Mouse (Mus musculus): Measurements from ENCODE around the gene Zfp142. TPM values are rescaled to one million over a fixed set of nuclear protein-coding genes. Genes with fewer than 3 reads are reported as not detected.
A peak's percentile ranks its signal among the peaks of the same experiment; 100 is the strongest.

Gene Zfp142
- polyA plus RNA-seq, 1 experiment = 12.0 TPM

DNA sequence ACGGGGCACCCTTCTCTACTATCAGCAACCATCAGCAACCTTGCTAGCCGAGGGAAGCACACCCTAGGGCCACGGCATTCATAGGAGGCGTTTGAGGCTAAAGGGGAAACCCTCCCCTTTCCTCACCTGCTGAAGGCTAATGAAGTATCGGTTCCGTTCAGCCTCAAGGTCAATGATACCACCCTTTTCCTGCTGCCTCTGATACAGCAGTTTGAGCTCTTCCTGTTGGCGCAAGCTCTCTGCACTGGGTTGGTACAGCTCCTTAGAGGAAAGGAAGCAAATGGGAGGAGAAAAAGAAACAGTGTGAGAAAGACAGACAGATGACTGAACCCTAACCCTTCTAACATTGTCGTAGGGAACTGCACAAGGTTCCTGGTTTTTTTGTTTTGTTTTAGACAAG lies 6.4 kb upstream of the Zfp142 start:
- 17% methylated on average over 8 of the region's 8 CpGs for WGBS
- peak overlapping the region; percentile 8 for H3K4me3 ChIP-seq (replicated peaks; ENCODE audit: control insufficient read depth, low read depth, low read length)
- peaks cover 5% of the 10 kb centered on the region for H3K4me1 ChIP-seq (ENCODE audit: control insufficient read depth, insufficient read depth, low read length)
- TF ChIP-seq CTCF (IDR thresholded peaks at IDR 0.05; ENCODE audit: control insufficient read depth, insufficient read depth, low read length) = no peak
- no peak for TF ChIP-seq POLR2A (IDR thresholded peaks at IDR 0.05; ENCODE audit: borderline replicate concordance, control insufficient read depth, low read depth, low read length)
- H3K27ac ChIP-seq (ENCODE audit: control insufficient read depth, insufficient read depth, low read depth, low read length, poor library complexity) = peak overlapping the region; percentile 67

DNA sequence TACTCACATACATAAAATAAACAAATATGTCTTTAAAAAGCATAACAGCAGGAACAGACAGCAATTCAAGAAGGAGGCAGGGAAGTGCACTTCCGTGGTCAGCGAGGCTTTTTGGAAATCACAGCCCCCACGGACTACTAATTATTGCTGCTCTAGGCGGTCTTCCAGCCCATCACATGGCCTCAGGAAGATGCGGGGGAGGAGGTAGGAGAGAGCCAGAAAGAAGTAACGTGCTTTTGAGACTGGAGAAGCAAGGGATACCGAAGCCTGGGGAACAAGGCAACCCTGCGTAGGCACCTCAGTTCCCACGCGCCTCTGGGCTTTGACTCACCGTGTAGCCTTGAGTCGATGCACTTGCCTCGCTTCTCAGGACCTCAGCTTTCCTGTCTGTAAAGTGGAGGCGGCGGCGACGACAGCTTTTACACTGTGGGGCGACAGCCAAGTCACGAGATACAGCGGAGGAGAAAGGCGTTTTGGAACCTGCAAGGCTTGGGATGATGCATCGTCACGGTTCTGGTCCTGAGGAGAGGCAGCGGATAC lies 743 bp downstream of the Zfp142 start:
- H3K4me1 ChIP-seq (ENCODE audit: control insufficient read depth, insufficient read depth, low read length) = peaks cover 1% of the 10 kb centered on the region
- peak overlapping the region; percentile 93 for H3K4me3 ChIP-seq (replicated peaks; ENCODE audit: control insufficient read depth, low read depth, low read length)
- H3K27ac ChIP-seq (ENCODE audit: control insufficient read depth, insufficient read depth, low read depth, low read length, poor library complexity) = peak overlapping the region; percentile 73
- TF ChIP-seq CTCF (IDR thresholded peaks at IDR 0.05; ENCODE audit: control insufficient read depth, insufficient read depth, low read length) (no peak), POLR2A (IDR thresholded peaks at IDR 0.05; ENCODE audit: borderline replicate concordance, control insufficient read depth, low read depth, low read length) (no peak)
- WGBS = under 1% methylated on average over 24 of the region's 24 CpGs

DNA sequence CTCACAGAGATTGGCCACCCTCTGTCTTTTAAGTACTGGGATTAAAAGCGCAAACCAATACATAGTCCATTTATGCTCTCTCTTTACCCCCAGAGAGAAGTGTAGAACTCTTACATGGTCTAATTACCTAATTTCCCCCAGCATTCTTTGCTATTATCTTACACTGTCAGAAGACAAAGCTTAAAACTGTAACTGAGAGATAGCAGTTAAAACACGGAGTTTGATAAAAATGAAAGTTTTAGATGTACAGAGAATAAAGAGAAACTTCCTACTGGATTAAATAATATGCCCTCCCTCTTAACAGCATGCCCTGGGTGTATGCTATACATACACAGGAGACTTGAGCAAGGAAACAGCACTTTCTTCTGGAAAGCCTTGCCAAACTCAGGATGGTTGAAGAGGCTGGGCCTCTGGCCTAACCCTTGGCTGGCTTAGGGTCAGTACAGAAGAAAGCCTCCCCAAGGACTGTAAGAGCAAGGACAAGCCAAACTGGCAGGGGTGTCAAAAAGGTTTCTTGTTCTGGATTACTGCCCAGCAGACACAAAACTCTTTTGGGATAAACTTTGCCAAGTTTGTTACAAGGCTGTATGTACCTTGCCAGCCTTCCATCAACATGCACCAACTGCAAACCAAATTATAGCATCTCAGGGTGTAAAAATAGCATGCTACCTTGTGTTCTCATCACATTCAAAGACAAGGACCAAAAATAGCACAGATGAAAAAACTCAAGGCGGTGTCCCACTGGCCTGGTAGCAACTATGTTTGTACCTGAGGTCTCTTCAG lies 3.2 kb downstream of the Zfp142 start:
- TF ChIP-seq POLR2A (IDR thresholded peaks at IDR 0.05; ENCODE audit: borderline replicate concordance, control insufficient read depth, low read depth, low read length) (no peak), CTCF (IDR thresholded peaks at IDR 0.05; ENCODE audit: control insufficient read depth, insufficient read depth, low read length) (no peak)
- peaks cover 1% of the 10 kb centered on the region for H3K4me1 ChIP-seq (ENCODE audit: control insufficient read depth, insufficient read depth, low read length)
- H3K4me3 ChIP-seq (replicated peaks; ENCODE audit: control insufficient read depth, low read depth, low read length) = no peak overlapping the region
- WGBS = 75% methylated on average over 3 of the region's 3 CpGs
- no peak overlapping the region for H3K27ac ChIP-seq (ENCODE audit: control insufficient read depth, insufficient read depth, low read depth, low read length, poor library complexity)

DNA sequence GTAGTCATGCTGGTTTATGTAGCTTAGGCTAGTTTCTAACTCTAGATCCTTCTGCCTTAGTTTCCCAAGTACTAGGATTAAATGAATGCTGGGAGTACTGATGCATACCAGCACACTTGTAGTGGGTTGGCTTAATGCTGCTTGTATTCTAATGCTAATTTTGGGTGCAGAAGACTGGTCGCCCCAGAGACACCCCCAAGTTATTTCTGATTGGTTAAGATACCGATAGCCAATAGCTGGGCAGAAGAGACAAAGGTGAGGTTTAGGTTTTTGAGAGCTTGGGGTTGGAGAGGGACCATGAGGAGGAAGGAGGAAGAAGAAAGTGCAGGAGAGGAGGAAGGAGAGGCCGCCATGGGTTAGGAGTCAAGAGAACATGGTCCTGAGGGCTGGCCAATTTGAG lies 5.4 kb downstream of the Zfp142 start:
- Histone ChIP-seq H3K4me1 (ENCODE audit: control insufficient read depth, insufficient read depth, low read length) (no peaks in the 10 kb centered on the region; the same call in 1 of the 2 replicates), H3K27ac (ENCODE audit: control insufficient read depth, insufficient read depth, low read depth, low read length, poor library complexity) (no peak overlapping the region), H3K4me3 (replicated peaks; ENCODE audit: control insufficient read depth, low read depth, low read length) (no peak overlapping the region)
- TF ChIP-seq POLR2A (IDR thresholded peaks at IDR 0.05; ENCODE audit: borderline replicate concordance, control insufficient read depth, low read depth, low read length) (no peak), CTCF (IDR thresholded peaks at IDR 0.05; ENCODE audit: control insufficient read depth, insufficient read depth, low read length) (no peak)
- WGBS = 82% methylated on average over 3 of the region's 3 CpGs

DNA sequence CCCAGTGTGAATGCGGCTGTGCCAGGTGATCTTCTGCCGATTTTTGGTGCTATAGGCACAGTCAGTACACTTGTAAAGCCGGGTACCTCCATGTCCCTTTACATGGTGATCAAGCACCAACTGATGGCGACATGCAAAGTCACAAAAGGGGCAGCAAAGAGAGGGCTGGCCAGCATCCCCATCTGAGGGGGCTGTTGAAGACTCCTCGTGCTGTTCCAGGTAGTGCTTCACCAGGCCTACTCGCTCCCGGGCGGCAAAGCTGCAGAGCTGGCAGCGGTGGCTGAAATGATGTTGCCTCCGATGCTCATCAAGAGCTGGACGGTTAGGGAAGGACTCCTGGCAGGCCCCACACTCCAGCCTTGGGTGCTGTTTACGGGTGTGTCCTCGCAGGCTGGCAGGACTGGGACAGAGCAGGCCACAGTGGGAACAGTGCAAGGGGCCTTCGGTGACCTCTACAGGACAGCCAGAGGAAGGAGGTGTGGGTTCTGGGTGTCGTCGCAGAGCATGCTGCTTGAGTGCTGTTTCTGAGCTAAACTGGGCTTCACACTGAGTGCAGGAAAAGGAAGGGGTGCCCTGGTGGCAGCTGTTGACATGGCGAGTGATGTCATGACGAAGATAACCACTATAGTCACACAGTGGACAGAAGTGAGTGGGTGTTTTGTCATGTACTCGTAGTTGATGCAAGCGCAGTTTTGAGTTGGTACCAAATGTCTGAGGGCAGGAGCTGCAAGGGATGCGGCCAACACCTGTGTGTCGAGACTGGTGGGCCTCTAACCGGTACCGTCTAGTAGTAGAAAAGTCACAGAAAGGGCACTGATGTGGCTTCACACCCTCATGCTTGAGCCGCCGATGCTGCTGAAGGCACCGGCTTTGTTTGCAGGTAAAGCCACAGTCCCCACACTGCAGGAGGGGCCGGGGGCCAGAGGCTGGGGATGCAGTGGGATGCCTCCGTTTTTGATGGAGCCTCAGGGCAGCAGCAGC lies 18.0 kb downstream of the Zfp142 start:
- Histone ChIP-seq H3K27ac (ENCODE audit: control insufficient read depth, insufficient read depth, low read depth, low read length, poor library complexity) (no peak overlapping the region), H3K4me1 (ENCODE audit: control insufficient read depth, insufficient read depth, low read length) (no peaks in the 10 kb centered on the region), H3K4me3 (replicated peaks; ENCODE audit: control insufficient read depth, low read depth, low read length) (no peak overlapping the region)
- TF ChIP-seq POLR2A (IDR thresholded peaks at IDR 0.05; ENCODE audit: borderline replicate concordance, control insufficient read depth, low read depth, low read length) (no peak), CTCF (IDR thresholded peaks at IDR 0.05; ENCODE audit: control insufficient read depth, insufficient read depth, low read length) (no peak)
- WGBS = 91% methylated on average over 29 of the region's 29 CpGs

DNA sequence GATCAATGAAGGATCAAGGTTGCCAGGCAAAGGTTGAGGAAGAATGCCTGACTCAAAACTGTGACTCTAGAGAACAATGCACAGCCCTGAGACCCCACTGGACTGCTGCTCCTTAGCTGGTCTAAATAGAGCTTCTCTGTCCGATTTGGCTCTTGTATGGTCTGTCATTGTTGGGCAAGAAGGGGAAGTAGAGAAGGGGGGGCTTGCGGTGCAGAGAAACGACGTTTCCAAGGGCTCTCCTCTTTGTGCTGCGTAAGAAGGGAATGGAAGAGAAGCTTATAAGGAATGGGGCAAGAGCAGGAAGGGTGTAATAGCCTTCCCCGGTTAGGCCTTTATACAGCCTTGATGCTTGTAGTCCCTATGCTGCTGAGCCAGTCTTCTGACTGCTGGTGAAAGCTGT lies 22.2 kb downstream of the Zfp142 start:
- Histone ChIP-seq H3K4me3 (replicated peaks; ENCODE audit: control insufficient read depth, low read depth, low read length) (no peak overlapping the region), H3K27ac (ENCODE audit: control insufficient read depth, insufficient read depth, low read depth, low read length, poor library complexity) (no peak overlapping the region), H3K4me1 (ENCODE audit: control insufficient read depth, insufficient read depth, low read length) (no peaks in the 10 kb centered on the region)
- TF ChIP-seq CTCF (IDR thresholded peaks at IDR 0.05; ENCODE audit: control insufficient read depth, insufficient read depth, low read length) = no peak
- TF ChIP-seq POLR2A (IDR thresholded peaks at IDR 0.05; ENCODE audit: borderline replicate concordance, control insufficient read depth, low read depth, low read length) = no peak
- WGBS = 34% methylated on average over 6 of the region's 6 CpGs

DNA sequence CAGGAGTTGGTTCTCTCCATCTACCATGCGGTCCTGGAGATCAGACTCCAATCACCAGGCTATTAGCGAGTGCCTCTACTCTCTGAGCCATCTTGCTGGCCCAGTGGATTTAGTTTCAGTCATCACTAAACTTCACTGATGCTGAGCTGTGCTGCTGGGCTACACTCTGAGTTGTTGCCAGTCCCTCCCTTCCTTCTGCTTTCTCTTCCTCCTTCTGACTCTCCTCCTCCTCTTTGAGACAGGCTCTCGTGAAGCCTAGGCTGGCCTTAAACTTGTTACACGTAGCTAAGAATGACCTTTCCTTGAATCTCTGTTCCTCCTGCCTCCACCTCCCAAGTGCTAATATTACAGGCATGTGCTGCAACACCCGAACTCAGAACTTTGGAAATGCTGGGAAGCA lies 29.0 kb downstream of the Zfp142 start:
- WGBS = 74% methylated on average over 5 of the region's 5 CpGs
- H3K4me3 ChIP-seq (replicated peaks; ENCODE audit: control insufficient read depth, low read depth, low read length) = no peak overlapping the region
- H3K27ac ChIP-seq (ENCODE audit: control insufficient read depth, insufficient read depth, low read depth, low read length, poor library complexity) = no peak overlapping the region
- no peaks in the 10 kb centered on the region for H3K4me1 ChIP-seq (ENCODE audit: control insufficient read depth, insufficient read depth, low read length)
- TF ChIP-seq CTCF (IDR thresholded peaks at IDR 0.05; ENCODE audit: control insufficient read depth, insufficient read depth, low read length) = no peak
- TF ChIP-seq POLR2A (IDR thresholded peaks at IDR 0.05; ENCODE audit: borderline replicate concordance, control insufficient read depth, low read depth, low read length) = no peak

DNA sequence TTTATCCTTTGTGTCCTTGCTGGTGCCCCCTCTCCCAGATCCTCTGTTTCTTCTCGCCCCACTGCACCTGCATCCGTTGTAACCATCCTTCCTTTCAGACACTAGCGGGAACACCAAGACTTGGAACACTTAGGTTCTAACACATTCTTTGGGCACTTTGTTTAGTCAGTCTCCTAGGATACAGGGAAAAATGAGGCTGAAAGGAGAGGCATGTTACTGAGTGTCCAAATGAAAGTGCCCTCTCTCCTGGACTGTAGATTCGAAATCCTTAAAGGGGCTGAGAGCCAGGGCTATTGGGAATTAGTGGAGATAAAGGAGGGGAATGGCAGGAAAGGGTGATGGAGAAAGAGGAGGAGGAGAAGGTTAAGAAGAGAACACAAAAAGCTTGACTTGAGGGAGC lies 43.9 kb downstream of the Zfp142 start, which contains the start of gene Usp37:
Gene Usp37, minus strand, starts transcription at position 101 of the 400 bp plus-strand sequence.
- no peak within 1 kb of the TSS for H3K4me3 ChIP-seq (replicated peaks; ENCODE audit: control insufficient read depth, low read depth, low read length)
- TF ChIP-seq POLR2A (IDR thresholded peaks at IDR 0.05; ENCODE audit: borderline replicate concordance, control insufficient read depth, low read depth, low read length) = no peak
- TF ChIP-seq CTCF (IDR thresholded peaks at IDR 0.05; ENCODE audit: control insufficient read depth, insufficient read depth, low read length) = no peak
- WGBS = 85% methylated on average over 4 of the region's 4 CpGs
- H3K27ac ChIP-seq (ENCODE audit: control insufficient read depth, insufficient read depth, low read depth, low read length, poor library complexity) = no peak within 1 kb of the TSS
- no peaks in the 10 kb centered on the region for H3K4me1 ChIP-seq (ENCODE audit: control insufficient read depth, insufficient read depth, low read length)
